Mouse (Mus musculus): ENCODE measurements around the gene Pigx.

Pigx gene

GRCm38 (mm10) chr16:32068389-32069300 is 30.9 kb downstream of the Pigx start:
- in situ Hi-C loops (cut with MboI; ENCODE audit: unreplicated experiment in 2 of 2) = no loop called here

DNA sequence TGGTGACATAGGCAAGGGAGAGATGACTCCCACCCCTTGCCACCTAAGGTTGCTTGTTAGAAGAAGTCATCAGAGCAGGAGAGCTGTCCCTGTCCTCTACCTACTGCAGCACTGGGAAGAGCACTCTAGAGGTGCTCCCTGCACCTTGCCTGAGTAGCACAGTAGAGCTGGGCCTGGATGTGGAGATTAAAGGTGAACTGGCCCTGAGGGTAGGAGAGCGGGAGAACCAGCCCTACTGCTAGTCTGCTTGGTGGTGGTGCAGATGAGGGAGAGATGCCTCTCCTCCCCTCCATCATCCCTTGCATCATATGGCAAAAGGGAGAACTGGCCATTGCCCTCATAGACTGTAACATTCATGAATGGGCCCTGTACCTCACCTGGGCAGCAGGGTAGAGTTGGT is 32.6 kb downstream of the Pigx start:
- in situ Hi-C loops (cut with MboI; ENCODE audit: unreplicated experiment in 2 of 2) = no loop called here

GRCm38 (mm10) chr16:32063900-32064299 is 35.6 kb downstream of the Pigx start:
- in situ Hi-C loops (cut with MboI; ENCODE audit: unreplicated experiment in 2 of 2) = no loop called here

DNA sequence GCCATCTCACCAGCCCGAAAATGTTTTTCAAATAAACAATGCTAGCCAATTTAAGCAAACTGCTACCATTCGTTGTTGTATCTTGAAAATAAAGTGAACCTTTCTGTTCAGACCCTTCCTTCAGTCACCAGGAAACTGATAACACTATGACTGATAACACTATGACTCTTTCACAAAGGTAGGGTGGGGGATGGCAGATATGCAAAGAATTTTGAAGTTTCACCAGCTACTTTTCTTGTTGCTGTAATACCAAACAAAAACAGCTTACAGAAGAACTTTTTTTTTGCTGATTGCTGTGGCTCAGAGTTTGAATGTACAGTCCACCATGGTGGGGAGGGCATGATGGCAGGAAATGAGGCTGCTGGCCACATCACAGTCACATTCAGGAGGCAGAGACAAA is 37.3 kb downstream of the Pigx start:
- in situ Hi-C loops (cut with MboI; ENCODE audit: unreplicated experiment in 2 of 2) = no loop called here

DNA sequence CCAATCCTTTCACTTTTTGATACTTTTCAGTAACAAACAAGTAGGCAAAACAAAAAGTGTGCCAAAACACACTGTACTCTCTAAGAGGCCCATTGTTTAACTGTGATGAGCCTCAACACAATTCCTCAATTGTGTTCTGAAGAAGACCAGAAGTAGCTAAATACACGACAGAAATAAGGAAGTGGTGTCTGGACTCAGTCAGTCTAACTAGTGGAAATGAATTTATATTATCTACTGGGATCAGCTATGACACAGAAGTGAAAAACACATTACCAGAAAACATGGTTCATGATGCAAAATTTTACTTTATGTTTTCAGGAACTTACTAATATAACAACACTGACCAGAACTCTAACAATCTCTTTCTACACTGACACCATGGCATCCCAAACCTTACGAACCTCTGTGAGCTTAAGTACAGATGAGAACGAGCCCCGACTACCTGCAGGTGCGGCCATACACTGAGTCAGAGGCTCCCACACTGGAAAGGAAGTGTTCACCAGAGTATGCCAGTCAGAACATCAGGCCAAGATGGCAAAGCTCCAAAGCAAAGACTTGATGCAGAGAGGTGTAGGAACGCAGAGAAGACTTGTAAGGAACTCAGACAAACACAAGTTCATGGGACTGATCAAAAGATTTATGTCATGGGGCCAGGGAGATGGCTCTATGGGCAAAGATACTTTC is 39.6 kb downstream of the Pigx start:
- in situ Hi-C loops (cut with MboI; ENCODE audit: unreplicated experiment in 2 of 2) = no loop called here

DNA sequence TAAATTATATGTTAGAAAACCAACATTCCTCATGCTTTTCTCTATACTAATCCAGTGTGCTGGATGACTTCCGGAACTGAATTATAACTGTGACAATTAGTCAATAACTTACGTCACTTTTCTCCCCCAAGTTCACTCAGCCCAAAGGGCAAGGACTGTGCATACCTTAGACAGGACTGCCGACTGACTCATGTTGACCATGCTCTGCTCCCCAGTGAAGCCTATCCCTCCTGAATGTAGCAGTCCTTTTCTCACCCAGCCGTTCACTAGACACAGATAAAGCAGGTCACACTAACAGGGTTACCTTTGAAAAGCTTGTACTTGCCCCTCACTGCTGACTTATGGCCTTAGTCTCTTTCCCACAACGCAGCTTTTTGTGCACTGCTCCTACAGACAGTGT is 40.7 kb downstream of the Pigx start:
- in situ Hi-C loops (cut with MboI; ENCODE audit: unreplicated experiment in 2 of 2) = no loop called here

DNA sequence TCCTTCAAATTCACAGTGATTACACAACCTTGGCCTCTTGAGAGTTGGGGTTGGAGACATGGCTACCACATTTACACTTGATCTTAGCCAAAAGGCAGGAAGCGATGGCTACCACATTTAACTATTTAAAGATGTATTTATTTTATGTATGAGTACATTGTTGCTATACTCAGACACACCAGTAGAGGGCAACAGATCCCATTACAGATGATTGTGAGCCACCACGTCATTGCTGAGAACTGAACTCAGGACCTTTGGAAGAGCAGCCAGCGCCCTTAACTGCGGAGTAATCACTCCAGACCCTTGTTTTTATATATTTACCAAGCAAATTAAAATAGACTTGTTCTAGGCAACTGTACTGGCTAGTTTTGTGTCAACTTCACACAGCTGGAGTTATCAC is 57.2 kb downstream of the Pigx start:
- in situ Hi-C loops (cut with MboI; ENCODE audit: unreplicated experiment in 2 of 2) = no loop called here

All from v-Abl transformed pro-B cells (cell line).